Mouse (Mus musculus) forebrain, embryonic 11.5 days (tissue): ENCODE data around the gene Btbd35f14. TPM values are rescaled to one million over a fixed set of nuclear protein-coding genes. Genes with fewer than 3 reads are reported as not detected.
"Not testable (repeated sequence)": the region's sequence is repeated elsewhere in the genome, so short reads cannot be mapped to it uniquely, and the experiment has no call there.

ENCODE experiments used
- ATAC-seq: fragments of 200-750 bp; cut with Nextera tagmentation; replicated peaks from 2 replicates; pipeline ENCODE4 v1.8.0; 2017; ENCODE audit warnings: moderate TSS enrichment; ENCODE audit not compliant: low FRiP score
- DNase-seq: peaks from one replicate; pipeline ENCODE4 v3.0.0-alpha.2; 2017; ENCODE audit warnings: low spot score
- H3K27ac ChIP-seq: fragments of 300-500 bp; sonication (generic); 2 replicates; pipeline ENCODE4 v1.5.1; 2014; ENCODE audit warnings: low read depth, low read length
- H3K27me3 ChIP-seq: fragments of 300-500 bp; sonication (generic); 2 replicates; pipeline ENCODE4 v1.6.1; 2014; ENCODE audit warnings: mild to moderate bottlenecking, low read length, mixed read lengths; ENCODE audit not compliant: control insufficient read depth, insufficient read depth
- H3K36me3 ChIP-seq: fragments of 300-500 bp; sonication (generic); 2 replicates; pipeline ENCODE4 v1.6.1; 2014; ENCODE audit warnings: mild to moderate bottlenecking, low read length, moderate library complexity, mixed read lengths; ENCODE audit not compliant: control insufficient read depth, insufficient read depth
- H3K4me1 ChIP-seq: fragments of 300-500 bp; sonication (generic); replicated peaks from 2 replicates; pipeline ENCODE4 v1.6.1; 2014; ENCODE audit warnings: low read length, mixed read lengths; ENCODE audit not compliant: control insufficient read depth, insufficient read depth
- H3K4me2 ChIP-seq: fragments of 300-500 bp; sonication (generic); 2 replicates; pipeline ENCODE4 v1.6.1; 2014; ENCODE audit warnings: low read depth, mild to moderate bottlenecking, low read length, moderate library complexity, mixed read lengths; ENCODE audit not compliant: severe bottlenecking
- H3K4me3 ChIP-seq: fragments of 300-500 bp; sonication (generic); 2 replicates; pipeline ENCODE4 v1.5.1; 2014; ENCODE audit warnings: low read depth, low read length
- H3K9ac ChIP-seq: fragments of 300-500 bp; sonication (generic); 2 replicates; pipeline ENCODE4 v1.6.1; 2014; ENCODE audit warnings: low read length
- H3K9me3 ChIP-seq: fragments of 300-500 bp; sonication (generic); 2 replicates; pipeline ENCODE4 v1.6.1; 2016; ENCODE audit warnings: low read length, mixed read lengths; ENCODE audit not compliant: control insufficient read depth
- WGBS: fragments of 180-500 bp; shearing (Covaris S2); extraction: QIAGEN DNeasy Blood & Tissue Kit; methylation state at CpG from one replicate; pipeline ENCODE4 v1.1.7; 2014; 5-methylcytosine and 5-hydroxymethylcytosine counted together
- polyA plus RNA-seq: library from polyadenylated mRNA; unstranded; fragments of >200 nt; fragmentation: Nextera tagmentation; extraction: Ambion mirVana; gene quantifications from 2 replicates; pipeline ENCODE4 v1.2.1, GENCODE M21; 2014

Gene Btbd35f14
- not detected in 2 replicates for polyA plus RNA-seq

DNA sequence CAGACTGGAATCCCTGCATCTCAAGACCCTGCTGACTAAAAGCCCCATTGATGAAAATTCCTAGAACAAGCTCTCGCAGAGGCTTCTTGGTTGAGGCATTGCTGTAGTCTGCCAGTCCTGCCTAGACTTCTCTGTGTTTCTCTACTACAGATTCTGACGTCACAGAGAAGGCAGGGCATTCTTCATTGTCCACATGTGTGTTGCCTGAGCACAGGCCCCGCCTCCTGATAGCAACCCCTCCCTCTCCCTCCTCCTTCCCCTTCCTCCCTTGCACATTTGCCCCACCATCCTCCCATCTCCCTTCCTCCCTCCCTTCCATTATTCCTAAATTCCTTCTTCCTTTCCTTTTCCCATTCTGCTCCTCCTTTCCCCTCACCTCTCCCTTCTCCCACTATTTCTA, at the start of gene Btbd35f14:
Gene Btbd35f14 (minus strand): TSS at position 101 of the 400 bp plus-strand sequence.
- not testable (repeated sequence) for H3K4me3 ChIP-seq, ATAC-seq, H3K36me3 ChIP-seq, H3K9ac ChIP-seq, H3K27me3 ChIP-seq, H3K4me1 ChIP-seq, H3K9me3 ChIP-seq, DNase-seq, H3K4me2 ChIP-seq, H3K27ac ChIP-seq
- WGBS: no CpG with 5 or more reads among the region's 3 CpGs

DNA sequence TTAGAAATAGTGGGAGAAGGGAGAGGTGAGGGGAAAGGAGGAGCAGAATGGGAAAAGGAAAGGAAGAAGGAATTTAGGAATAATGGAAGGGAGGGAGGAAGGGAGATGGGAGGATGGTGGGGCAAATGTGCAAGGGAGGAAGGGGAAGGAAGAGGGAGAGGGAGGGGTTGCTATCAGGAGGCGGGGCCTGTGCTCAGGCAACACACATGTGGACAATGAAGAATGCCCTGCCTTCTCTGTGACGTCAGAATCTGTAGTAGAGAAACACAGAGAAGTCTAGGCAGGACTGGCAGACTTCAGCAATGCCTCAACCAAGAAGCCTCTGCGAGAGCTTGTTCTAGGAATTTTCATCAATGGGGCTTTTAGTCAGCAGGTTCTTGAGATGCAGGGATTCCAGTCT, 45.3 kb downstream of the Btbd35f14 start, which contains the start of gene Btbd35f13:
Gene Btbd35f13 (plus strand): TSS at position 301 of the 400 bp plus-strand sequence.
- H3K4me3 ChIP-seq, H3K4me1 ChIP-seq, DNase-seq, H3K4me2 ChIP-seq, ATAC-seq, H3K27me3 ChIP-seq, H3K9ac ChIP-seq, H3K9me3 ChIP-seq, H3K27ac ChIP-seq, H3K36me3 ChIP-seq: not testable (repeated sequence)
- WGBS: 72% methylated on average over 2 of the region's 3 CpGs

Other genes with a start within 250 kb of the Btbd35f14 start
- gene Btbd35f15, start 125.0 kb downstream of the Btbd35f14 start, polyA plus RNA-seq: not detected in 2 replicates
- gene Btbd35f13, start 45.2 kb downstream of the Btbd35f14 start, polyA plus RNA-seq: not detected in 2 replicates